Mouse (Mus musculus) ES-Bruce4 (cell line): Measurements from ENCODE around the gene 1700012B07Rik. TPM values are rescaled to one million over a fixed set of nuclear protein-coding genes. Genes with fewer than 3 reads are reported as not detected.

ENCODE experiments used
- H3K27ac ChIP-seq: 2 replicates; pipeline ENCODE4 v1.5.1; 2012; ENCODE audit warnings: low read length, inconsistent platforms; ENCODE audit not compliant: insufficient read depth
- H3K27me3 ChIP-seq: 2 replicates; pipeline ENCODE4 v1.6.1; 2012; ENCODE audit warnings: mild to moderate bottlenecking, low read length, inconsistent platforms; ENCODE audit not compliant: control insufficient read depth, poor library complexity, insufficient read depth, severe bottlenecking
- H3K36me3 ChIP-seq: 2 replicates; pipeline ENCODE4 v1.6.1; 2012; ENCODE audit warnings: inconsistent platforms, mild to moderate bottlenecking, low read length, moderate library complexity; ENCODE audit not compliant: control insufficient read depth, poor library complexity, insufficient read depth, severe bottlenecking
- H3K4me1 ChIP-seq: one replicate; pipeline ENCODE4 v1.8.1; 2011; ENCODE audit warnings: low read length; ENCODE audit not compliant: control insufficient read depth, insufficient read depth
- H3K4me3 ChIP-seq: 2 replicates; pipeline ENCODE4 v1.5.1; 2011; ENCODE audit warnings: low read depth, mild to moderate bottlenecking, low read length
- H3K9ac ChIP-seq: 2 replicates; pipeline ENCODE4 v1.6.1; 2012; ENCODE audit warnings: low read depth, mild to moderate bottlenecking, inconsistent platforms; ENCODE audit not compliant: poor library complexity, severe bottlenecking
- H3K9me3 ChIP-seq: replicated peaks from 2 replicates; pipeline ENCODE4 v1.6.1; 2012; ENCODE audit warnings: mild to moderate bottlenecking, low read length, inconsistent platforms; ENCODE audit not compliant: control insufficient read depth, poor library complexity, insufficient read depth, severe bottlenecking
- CTCF ChIP-seq: IDR thresholded peaks from one replicate; pipeline ENCODE4 v1.8.1; 2011; ENCODE audit warnings: low read depth, low read length
- EP300 ChIP-seq: IDR thresholded peaks from 2 replicates; pipeline ENCODE4 v1.6.1; 2011; ENCODE audit warnings: low read depth, low read length; ENCODE audit not compliant: insufficient read depth
- POLR2A ChIP-seq: IDR thresholded peaks from one replicate; pipeline ENCODE4 v1.8.1; 2011; ENCODE audit warnings: low read length; ENCODE audit not compliant: insufficient read depth
- polyA plus RNA-seq: library from polyadenylated mRNA; stranded (reverse); fragments of >200 nt; gene quantifications from 2 replicates; pipeline ENCODE4 v1.2.4, GENCODE M21; 2011; ENCODE audit warnings: low read depth; ENCODE audit not compliant: missing spikeins, insufficient read depth, insufficient read length

1700012B07Rik gene
- polyA plus RNA-seq, 1 experiment = not detected

DNA sequence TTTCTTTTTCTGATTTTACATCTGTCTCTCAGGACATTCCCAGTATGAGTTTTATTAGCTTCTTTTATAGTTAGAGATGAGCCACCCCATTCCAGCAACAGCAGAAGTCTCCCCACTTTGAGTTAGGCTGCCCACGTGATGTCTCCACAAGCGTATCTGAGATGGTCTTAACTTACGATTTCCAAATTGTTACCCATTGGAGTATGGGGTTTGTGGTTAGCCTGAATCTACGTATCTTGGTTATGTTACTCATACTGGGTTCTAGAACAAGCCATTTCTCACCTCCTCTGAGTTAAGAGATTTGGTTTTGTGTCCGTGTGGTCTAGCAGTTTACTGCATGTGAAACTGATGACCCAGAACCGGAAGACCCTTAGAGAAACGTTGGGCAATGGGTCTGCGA, 37.6 kb downstream of the 1700012B07Rik start:
- Histone ChIP-seq H3K4me1 (no peaks in the 10 kb centered on the region), H3K9me3 (no peaks in the 10 kb centered on the region), H3K9ac (no peak overlapping the region), H3K4me3 (no peak overlapping the region), H3K36me3 (no peaks in the 10 kb centered on the region), H3K27me3 (no peaks in the 10 kb centered on the region), H3K27ac (no peak overlapping the region)
- TF ChIP-seq POLR2A (no peak), EP300 (no peak), CTCF (no peak)

DNA sequence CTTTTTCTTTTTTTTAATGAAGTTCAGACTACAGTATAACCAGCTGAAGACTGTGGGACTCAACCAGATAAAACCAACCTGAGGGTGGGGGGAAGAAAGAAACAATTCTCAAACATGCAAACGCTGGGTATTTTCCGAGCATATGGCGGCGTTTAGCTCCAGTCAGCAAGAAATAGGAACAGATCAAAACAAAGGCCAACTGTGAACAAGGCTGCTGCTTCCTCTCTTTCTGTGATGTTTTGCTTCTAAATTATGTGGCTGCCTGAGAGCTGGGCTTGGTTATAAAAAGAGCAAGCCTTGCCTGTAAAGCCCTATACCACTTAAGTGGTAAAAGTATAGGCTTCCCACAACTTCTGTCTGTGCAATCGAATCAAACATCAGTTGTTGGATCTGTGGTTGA, 42.5 kb downstream of the 1700012B07Rik start:
- Histone ChIP-seq H3K27me3 (no peaks in the 10 kb centered on the region), H3K4me1 (no peaks in the 10 kb centered on the region), H3K9ac (no peak overlapping the region), H3K27ac (no peak overlapping the region), H3K9me3 (no peaks in the 10 kb centered on the region), H3K36me3 (no peaks in the 10 kb centered on the region), H3K4me3 (no peak overlapping the region)
- no peak for TF ChIP-seq POLR2A
- TF ChIP-seq EP300 = no peak
- no peak for TF ChIP-seq CTCF

DNA sequence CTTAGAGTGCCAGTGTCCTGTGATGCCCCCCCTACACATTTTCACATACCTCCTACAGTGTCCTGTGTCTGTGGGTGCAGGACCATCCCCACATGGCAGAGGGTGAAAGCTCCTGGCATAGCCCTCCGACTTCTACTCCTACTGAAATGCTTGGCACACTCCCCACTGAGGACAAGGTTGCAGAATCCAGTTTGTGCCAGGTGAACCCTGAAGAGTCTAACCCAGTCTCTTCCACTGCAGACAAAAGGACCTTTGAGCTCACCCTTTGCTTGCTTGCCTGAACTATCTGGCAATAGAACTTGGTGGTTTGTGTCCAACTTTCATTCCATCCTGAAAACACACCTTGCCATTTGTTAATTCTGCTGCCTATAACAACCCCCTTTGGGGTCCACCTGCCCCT, 56.5 kb downstream of the 1700012B07Rik start:
- TF ChIP-seq EP300 (no peak), POLR2A (no peak), CTCF (no peak)
- Histone ChIP-seq H3K4me3 (no peak overlapping the region), H3K9me3 (no peaks in the 10 kb centered on the region), H3K36me3 (no peaks in the 10 kb centered on the region), H3K9ac (no peak overlapping the region), H3K27me3 (no peaks in the 10 kb centered on the region; the same call in 1 of the 2 replicates), H3K4me1 (no peaks in the 10 kb centered on the region), H3K27ac (no peak overlapping the region)

DNA sequence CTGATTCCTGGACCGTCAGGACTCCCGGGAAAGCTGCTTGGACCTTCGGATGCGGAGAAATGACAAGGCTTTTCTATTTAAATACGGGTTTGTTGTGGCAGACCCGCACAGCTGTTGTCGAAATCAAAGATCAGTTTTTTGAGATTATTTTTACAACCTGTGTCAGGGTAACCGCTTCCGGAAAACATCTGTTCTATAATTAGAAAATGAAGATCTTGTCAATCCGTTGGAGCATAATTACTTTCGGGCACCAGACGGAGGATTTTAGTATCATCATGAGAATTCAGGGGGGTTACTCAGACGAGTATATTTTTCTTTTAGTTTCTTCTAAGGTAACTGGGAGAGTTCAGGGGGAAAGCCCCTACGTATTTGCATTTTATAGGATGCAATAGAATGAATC, 57.7 kb downstream of the 1700012B07Rik start:
- no peak overlapping the region for H3K27ac ChIP-seq
- H3K9me3 ChIP-seq = no peaks in the 10 kb centered on the region
- no peak overlapping the region for H3K9ac ChIP-seq
- H3K4me3 ChIP-seq = no peak overlapping the region
- TF ChIP-seq CTCF (no peak), EP300 (no peak), POLR2A (no peak)
- H3K27me3 ChIP-seq = no peaks in the 10 kb centered on the region; the same call in 1 of the 2 replicates
- no peaks in the 10 kb centered on the region for H3K4me1 ChIP-seq
- no peaks in the 10 kb centered on the region for H3K36me3 ChIP-seq

DNA sequence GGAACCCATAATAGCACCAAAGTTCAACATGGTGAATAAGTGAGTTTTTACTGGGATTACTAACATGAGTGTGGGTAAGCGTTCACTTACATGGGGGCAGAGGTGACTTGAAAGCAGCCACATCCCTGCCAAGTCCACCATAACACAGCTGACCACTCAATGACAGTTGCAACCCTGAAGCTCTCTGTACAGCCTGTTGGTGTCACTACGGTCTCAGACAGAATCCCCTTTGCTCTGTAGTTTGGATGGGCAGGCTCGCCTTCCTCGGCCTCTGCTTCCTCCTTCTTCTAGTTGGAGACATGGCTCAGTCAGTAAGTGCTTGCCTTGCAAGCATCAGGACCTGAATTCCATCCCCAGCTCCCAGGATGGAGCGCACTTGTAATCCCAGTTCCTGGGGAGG, 58.8 kb downstream of the 1700012B07Rik start:
- H3K27me3 ChIP-seq = no peaks in the 10 kb centered on the region; the same call in 1 of the 2 replicates
- no peaks in the 10 kb centered on the region for H3K36me3 ChIP-seq
- TF ChIP-seq CTCF (no peak), POLR2A (no peak), EP300 (no peak)
- H3K4me3 ChIP-seq = no peak overlapping the region
- no peak overlapping the region for H3K9ac ChIP-seq
- no peaks in the 10 kb centered on the region for H3K4me1 ChIP-seq
- no peaks in the 10 kb centered on the region for H3K9me3 ChIP-seq
- H3K27ac ChIP-seq = no peak overlapping the region

DNA sequence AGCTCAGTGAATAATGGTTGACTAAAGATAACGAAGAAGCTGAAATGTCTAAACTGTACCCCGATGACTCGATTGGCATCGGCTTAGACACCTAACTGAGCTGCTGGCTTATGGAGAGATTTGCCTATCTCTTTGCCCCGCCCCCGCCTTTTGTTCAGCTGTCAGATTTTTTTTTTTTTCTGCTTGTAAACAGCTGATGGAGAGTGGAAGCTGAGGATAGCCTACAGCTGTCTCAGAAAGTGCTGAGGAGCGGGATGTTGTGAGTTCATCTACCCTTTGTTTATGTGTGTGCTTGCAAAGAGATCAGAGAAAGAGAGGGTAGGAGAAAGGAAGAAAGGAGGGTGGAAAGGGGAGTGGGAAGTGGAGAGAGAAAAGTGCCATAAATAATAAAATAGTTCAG, 67.8 kb downstream of the 1700012B07Rik start:
- H3K9me3 ChIP-seq = no peaks in the 10 kb centered on the region; the same call in 1 of the 2 replicates
- no peak overlapping the region for H3K27ac ChIP-seq
- no peak overlapping the region for H3K4me3 ChIP-seq
- H3K9ac ChIP-seq = no peak overlapping the region
- no peaks in the 10 kb centered on the region for H3K4me1 ChIP-seq
- TF ChIP-seq POLR2A (no peak), CTCF (no peak), EP300 (no peak)
- H3K27me3 ChIP-seq = no peaks in the 10 kb centered on the region
- H3K36me3 ChIP-seq = no peaks in the 10 kb centered on the region
